Mouse (Mus musculus) hindbrain, postnatal 0 days (tissue): ENCODE data around the gene Suclg2. TPM values are rescaled to one million over a fixed set of nuclear protein-coding genes. Genes with fewer than 3 reads are reported as not detected.

Source experiments
- ATAC-seq: fragments of 200-750 bp; cut with Nextera tagmentation; 2 replicates; pipeline ENCODE4 v1.8.0; 2017; ENCODE audit warnings: mild to moderate bottlenecking, moderate TSS enrichment, moderate library complexity
- DNase-seq: peaks from one replicate; pipeline ENCODE4 v3.0.0-alpha.2; 2015; ENCODE audit warnings: low spot score
- H3K27ac ChIP-seq: fragments of 300-500 bp; sonication (generic); 2 replicates; pipeline ENCODE4 v1.5.1; 2014; ENCODE audit warnings: mild to moderate bottlenecking
- H3K27me3 ChIP-seq: fragments of 300-500 bp; sonication (generic); 2 replicates; pipeline ENCODE4 v1.6.1; 2014; ENCODE audit warnings: low read length, mixed read lengths; ENCODE audit not compliant: insufficient read depth
- H3K36me3 ChIP-seq: fragments of 300-500 bp; sonication (generic); 2 replicates; pipeline ENCODE4 v1.6.1; 2014; ENCODE audit warnings: low read length, mixed read lengths; ENCODE audit not compliant: insufficient read depth
- H3K4me1 ChIP-seq: fragments of 300-500 bp; sonication (generic); 2 replicates; pipeline ENCODE4 v1.6.1; 2014; ENCODE audit warnings: antibody characterized with exemption, low read length, mixed read lengths; ENCODE audit not compliant: insufficient read depth
- H3K4me2 ChIP-seq: fragments of 300-500 bp; sonication (generic); 2 replicates; pipeline ENCODE4 v1.6.1; 2014; ENCODE audit warnings: low read depth, mild to moderate bottlenecking, low read length, moderate library complexity, mixed read lengths
- H3K4me3 ChIP-seq: fragments of 300-500 bp; sonication (generic); 2 replicates; pipeline ENCODE4 v1.5.1; 2014; ENCODE audit warnings: low read length
- H3K9ac ChIP-seq: fragments of 300-500 bp; sonication (generic); replicated peaks from 2 replicates; pipeline ENCODE4 v1.6.1; 2014; ENCODE audit warnings: mild to moderate bottlenecking, low read length, moderate library complexity, mixed read lengths
- H3K9me3 ChIP-seq: fragments of 300-500 bp; sonication (generic); 2 replicates; pipeline ENCODE4 v1.6.1; 2016; ENCODE audit warnings: low read length, mixed read lengths
- CTCF ChIP-seq: IDR thresholded peaks from 2 replicates; pipeline ENCODE4 v1.5.1; 2016; ENCODE audit warnings: antibody characterized with exemption, control low read depth, low read depth
- WGBS: fragments of 180-500 bp; shearing (Covaris S2); extraction: QIAGEN DNeasy Blood & Tissue Kit; methylation state at CpG from one replicate; pipeline ENCODE4 v1.1.7; 2014; 5-methylcytosine and 5-hydroxymethylcytosine counted together
- polyA plus RNA-seq: library from polyadenylated mRNA; unstranded; fragments of >200 nt; fragmentation: Nextera tagmentation; extraction: Ambion mirVana; gene quantifications from 2 replicates; pipeline ENCODE4 v1.2.1, GENCODE M21; 2015
- total RNA-seq: library from RNA; depleted of rRNA; stranded (reverse); fragments of >200 nt; gene quantifications from 2 replicates; pipeline ENCODE4 v1.2.3, GENCODE M21; 2014

The Suclg2 gene
- total and polyA plus RNA-seq, 2 experiments from 2014 or later = 13.9 to 22.6 TPM

DNA sequence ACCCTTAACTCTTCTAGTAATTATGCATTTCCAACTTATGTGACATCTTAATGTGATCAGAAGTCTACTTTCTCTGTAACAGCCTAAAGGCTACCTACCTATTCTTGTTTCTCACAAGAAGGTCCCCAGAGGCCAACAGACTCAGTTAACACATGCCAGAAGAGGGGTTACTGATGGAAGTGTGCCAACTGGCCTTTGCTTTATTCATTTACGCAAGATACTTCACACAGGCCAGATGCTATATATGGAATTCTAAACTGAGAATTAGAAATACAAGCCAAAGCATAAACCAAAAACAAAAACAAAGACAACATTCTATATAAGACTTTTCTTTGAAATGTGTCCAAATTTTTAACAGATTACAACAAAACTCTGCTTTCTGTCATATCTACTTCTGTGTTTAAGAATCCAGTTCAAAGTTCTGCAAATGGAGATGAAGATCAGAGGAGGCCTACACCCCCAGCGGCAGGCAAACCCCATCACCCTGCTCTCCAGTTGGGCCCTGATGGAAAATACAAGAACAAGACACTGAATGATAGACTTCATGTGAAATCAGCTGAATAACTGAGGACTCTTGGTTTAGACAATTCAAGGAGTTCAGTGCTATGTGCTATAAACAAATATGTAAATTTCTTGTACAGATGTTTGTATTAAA is 155.1 kb downstream of the Suclg2 start:
- ATAC-seq (no peak), DNase-seq (no peak)
- Histone ChIP-seq H3K4me1 (no peaks in the 10 kb centered on the region), H3K4me2 (no peak overlapping the region), H3K9me3 (no peaks in the 10 kb centered on the region), H3K36me3 (no peaks in the 10 kb centered on the region), H3K4me3 (no peak overlapping the region), H3K27ac (no peak overlapping the region), H3K9ac (no peak overlapping the region), H3K27me3 (no peaks in the 10 kb centered on the region; the same call in 1 of the 2 replicates)
- TF ChIP-seq CTCF = no peak
- WGBS = 72% methylated on average over 2 of the region's 2 CpGs

DNA sequence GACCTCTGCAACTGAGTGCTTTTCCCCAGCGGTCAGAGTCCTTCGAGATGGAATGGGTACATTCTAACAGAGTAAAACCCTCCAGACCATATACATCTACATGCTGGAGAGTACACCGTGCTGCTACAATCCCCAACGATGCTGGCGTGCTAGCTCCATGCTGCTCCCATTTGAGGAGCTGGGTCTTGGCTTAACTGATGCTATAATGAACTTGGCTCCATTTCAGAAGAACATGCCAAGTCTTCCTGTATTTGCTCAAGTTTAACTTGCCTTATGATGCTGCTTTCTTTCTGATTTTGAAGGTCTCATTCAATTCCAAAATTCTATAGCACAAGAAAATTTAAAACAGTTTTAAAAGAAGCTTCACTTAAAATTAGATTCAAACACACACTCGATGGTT is 162.3 kb downstream of the Suclg2 start:
- 72% methylated on average over 6 of the region's 6 CpGs for WGBS
- no peaks in the 10 kb centered on the region for H3K4me1 ChIP-seq
- H3K27ac ChIP-seq = no peak overlapping the region
- DNase-seq (no peak), ATAC-seq (no peak)
- H3K9ac ChIP-seq = no peak overlapping the region
- no peaks in the 10 kb centered on the region for H3K36me3 ChIP-seq
- H3K27me3 ChIP-seq = no peaks in the 10 kb centered on the region; the same call in 1 of the 2 replicates
- no peak overlapping the region for H3K4me2 ChIP-seq
- no peak for TF ChIP-seq CTCF
- no peak overlapping the region for H3K4me3 ChIP-seq
- no peaks in the 10 kb centered on the region for H3K9me3 ChIP-seq

DNA sequence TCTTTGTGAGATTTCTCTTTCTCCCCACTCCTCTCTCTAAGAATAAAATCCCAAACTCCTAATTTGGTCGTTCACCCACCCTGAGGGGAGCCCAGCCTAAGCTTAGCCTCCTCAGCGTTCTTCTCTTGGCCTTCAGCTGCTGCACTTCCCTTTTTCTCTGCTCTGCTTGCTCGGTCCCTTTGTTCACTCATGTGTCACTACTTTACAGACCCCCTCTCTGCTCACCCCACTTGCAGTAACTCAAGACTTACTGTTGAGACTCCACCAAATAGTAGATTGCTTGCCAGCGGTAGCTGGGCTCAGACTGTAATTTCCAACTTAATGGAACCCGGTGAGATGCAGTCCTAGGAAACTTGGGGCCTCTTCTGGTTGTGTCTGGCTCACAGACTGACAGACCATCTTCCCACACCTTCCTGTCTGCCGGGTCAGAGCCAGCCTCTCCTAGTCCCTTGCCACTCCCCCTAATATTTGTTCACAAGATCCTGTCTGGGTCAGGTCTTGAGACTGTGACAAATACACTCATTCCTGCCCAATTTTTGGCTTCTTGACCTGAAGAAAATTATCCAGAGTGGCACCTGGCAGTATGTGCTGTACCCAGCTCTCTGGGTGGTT is 166.2 kb downstream of the Suclg2 start:
- WGBS = 67% methylated on average over 6 of the region's 6 CpGs
- H3K9ac ChIP-seq = no peak overlapping the region
- H3K27ac ChIP-seq = no peak overlapping the region
- H3K27me3 ChIP-seq = no peaks in the 10 kb centered on the region; the same call in 1 of the 2 replicates
- no peaks in the 10 kb centered on the region for H3K36me3 ChIP-seq
- H3K4me3 ChIP-seq = no peak overlapping the region
- no peak overlapping the region for H3K4me2 ChIP-seq
- H3K4me1 ChIP-seq = no peaks in the 10 kb centered on the region
- ATAC-seq (no peak), DNase-seq (no peak)
- H3K9me3 ChIP-seq = no peaks in the 10 kb centered on the region
- no peak for TF ChIP-seq CTCF

GRCm38 (mm10) chr6:95551000-95551399 is 167.6 kb downstream of the Suclg2 start:
- ATAC-seq (no peak), DNase-seq (no peak)
- no peak for TF ChIP-seq CTCF

GRCm38 (mm10) chr6:95546189-95546832 is 172.3 kb downstream of the Suclg2 start:
- H3K27ac ChIP-seq = no peak overlapping the region
- H3K9ac ChIP-seq = no peak overlapping the region
- WGBS = 30% methylated on average over 7 of the region's 7 CpGs
- ATAC-seq = peak; percentile 29; the same call in 1 of the 2 replicates
- H3K36me3 ChIP-seq = no peaks in the 10 kb centered on the region
- no peak for TF ChIP-seq CTCF
- no peak overlapping the region for H3K4me3 ChIP-seq
- H3K4me2 ChIP-seq = no peak overlapping the region
- H3K4me1 ChIP-seq = peaks cover 10% of the 10 kb centered on the region; the same call in 1 of the 2 replicates
- DNase-seq = peak; percentile 34
- H3K27me3 ChIP-seq = no peaks in the 10 kb centered on the region
- no peaks in the 10 kb centered on the region for H3K9me3 ChIP-seq

More at GRCm38 (mm10) chr6:95551000-95551399, 167.6 kb downstream of the Suclg2 start:
- H3K4me2 ChIP-seq = no peak overlapping the region
- no peaks in the 10 kb centered on the region for H3K36me3 ChIP-seq
- WGBS = 46% methylated on average over 4 of the region's 4 CpGs
- H3K4me1 ChIP-seq = peaks cover 10% of the 10 kb centered on the region; the same call in 1 of the 2 replicates
- H3K4me3 ChIP-seq = no peak overlapping the region
- no peak overlapping the region for H3K27ac ChIP-seq
- H3K9me3 ChIP-seq = no peaks in the 10 kb centered on the region
- no peaks in the 10 kb centered on the region; the same call in 1 of the 2 replicates for H3K27me3 ChIP-seq
- no peak overlapping the region for H3K9ac ChIP-seq

DNA sequence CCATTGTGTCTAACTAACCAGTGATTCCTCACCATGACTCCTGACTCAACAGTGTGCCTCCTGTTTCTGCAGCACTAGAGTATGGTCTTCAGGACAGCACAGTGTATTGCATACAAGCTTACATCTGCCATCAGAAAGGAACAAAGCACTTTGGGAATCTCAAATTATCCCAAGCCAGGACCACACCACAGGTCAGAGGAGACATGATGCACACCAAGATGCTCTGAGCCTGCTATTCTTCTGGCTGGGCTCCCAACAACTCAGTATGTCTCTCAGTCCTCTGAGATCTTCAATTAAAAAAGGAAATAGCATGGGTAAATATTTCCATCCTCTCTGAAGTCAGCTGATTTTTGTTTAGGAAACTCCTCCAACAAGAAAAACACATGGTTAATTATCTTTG is 172.9 kb downstream of the Suclg2 start:
- no peak overlapping the region for H3K4me2 ChIP-seq

GRCm38 (mm10) chr6:95545296-95545695 is 173.3 kb downstream of the Suclg2 start:
- no peaks in the 10 kb centered on the region for H3K36me3 ChIP-seq
- H3K4me3 ChIP-seq = no peak overlapping the region
- H3K4me2 ChIP-seq = no peak overlapping the region
- TF ChIP-seq CTCF = no peak
- WGBS = 61% methylated on average over 3 of the region's 3 CpGs
- no peak for DNase-seq
- H3K4me1 ChIP-seq = peaks cover 10% of the 10 kb centered on the region; the same call in 1 of the 2 replicates
- no peak for ATAC-seq
- H3K27me3 ChIP-seq = no peaks in the 10 kb centered on the region
- H3K9me3 ChIP-seq = no peaks in the 10 kb centered on the region
- no peak overlapping the region for H3K9ac ChIP-seq
- no peak overlapping the region for H3K27ac ChIP-seq

More for the DNA sequence above, 172.9 kb downstream of the Suclg2 start:
- Histone ChIP-seq H3K9ac (no peak overlapping the region), H3K27ac (no peak overlapping the region), H3K27me3 (no peaks in the 10 kb centered on the region), H3K36me3 (no peaks in the 10 kb centered on the region), H3K4me1 (peaks cover 10% of the 10 kb centered on the region; the same call in 1 of the 2 replicates), H3K9me3 (no peaks in the 10 kb centered on the region), H3K4me3 (no peak overlapping the region)
- peak; percentile 56 for ATAC-seq
- TF ChIP-seq CTCF = no peak
- DNase-seq = peak; percentile 13
